Mouse (Mus musculus) brain, embryonic 14.5 days (tissue): ENCODE measurements around the gene Ubr1.

Experiments used
- CTCF ChIP-seq: fragments of 200-500 bp; IDR thresholded peaks from 2 replicates; pipeline ENCODE4 v1.5.1; 2012; ENCODE audit warnings: inconsistent platforms, mild to moderate bottlenecking, moderate library complexity, borderline replicate concordance; ENCODE audit not compliant: insufficient read depth, insufficient read length; ENCODE audit errors: extremely low read depth
- POLR2A ChIP-seq: fragments of 200-500 bp; IDR thresholded peaks from 2 replicates; pipeline ENCODE4 v1.6.1; 2012; ENCODE audit warnings: mild to moderate bottlenecking, inconsistent platforms, borderline replicate concordance; ENCODE audit not compliant: poor library complexity, insufficient read depth, insufficient read length, severe bottlenecking; ENCODE audit errors: extremely low read depth

DNA sequence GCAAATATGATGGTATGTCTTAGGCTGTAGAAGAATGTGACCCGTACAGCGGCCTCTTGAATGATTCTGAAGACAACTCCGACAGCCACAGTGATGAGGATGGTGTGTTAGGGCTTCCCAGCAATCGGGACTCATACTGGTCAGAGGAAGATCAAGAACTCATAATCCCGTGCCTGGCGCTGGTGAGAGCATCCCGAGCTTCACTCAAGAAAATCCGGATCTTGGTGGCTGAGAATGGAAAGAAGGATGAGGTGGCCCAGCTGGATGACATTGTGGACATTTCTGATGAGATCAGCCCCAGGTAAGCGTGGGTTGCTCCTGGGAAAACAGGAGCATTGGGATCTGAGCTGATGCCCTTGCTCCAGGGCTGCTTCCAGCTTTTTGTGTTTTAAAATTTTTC lies 42.2 kb upstream of the Ubr1 start:
- TF ChIP-seq CTCF (no peak), POLR2A (no peak)
